Mouse (Mus musculus) kidney, adult 2 months (tissue): ENCODE measurements at regions not wholly inside any gene's neighbourhood (a gene's known extent, or its start where the extent isn't known, plus 50 kb on each side); places are given as distances from the start of the nearest gene placed in this dataset.

ENCODE experiments used
- CTCF ChIP-seq: fragments of 200-500 bp; conservative IDR thresholded peaks from 2 replicates; pipeline ENCODE4 v1.5.1; 2011; ENCODE audit warnings: low read depth, mild to moderate bottlenecking, control low read depth, low read length, moderate library complexity, mixed read lengths; ENCODE audit not compliant: insufficient read depth, insufficient read length
- POLR2A ChIP-seq: fragments of 200-500 bp; IDR thresholded peaks from one replicate; pipeline ENCODE4 v1.6.1; 2011; ENCODE audit warnings: low read depth, low read length, control low read depth

DNA sequence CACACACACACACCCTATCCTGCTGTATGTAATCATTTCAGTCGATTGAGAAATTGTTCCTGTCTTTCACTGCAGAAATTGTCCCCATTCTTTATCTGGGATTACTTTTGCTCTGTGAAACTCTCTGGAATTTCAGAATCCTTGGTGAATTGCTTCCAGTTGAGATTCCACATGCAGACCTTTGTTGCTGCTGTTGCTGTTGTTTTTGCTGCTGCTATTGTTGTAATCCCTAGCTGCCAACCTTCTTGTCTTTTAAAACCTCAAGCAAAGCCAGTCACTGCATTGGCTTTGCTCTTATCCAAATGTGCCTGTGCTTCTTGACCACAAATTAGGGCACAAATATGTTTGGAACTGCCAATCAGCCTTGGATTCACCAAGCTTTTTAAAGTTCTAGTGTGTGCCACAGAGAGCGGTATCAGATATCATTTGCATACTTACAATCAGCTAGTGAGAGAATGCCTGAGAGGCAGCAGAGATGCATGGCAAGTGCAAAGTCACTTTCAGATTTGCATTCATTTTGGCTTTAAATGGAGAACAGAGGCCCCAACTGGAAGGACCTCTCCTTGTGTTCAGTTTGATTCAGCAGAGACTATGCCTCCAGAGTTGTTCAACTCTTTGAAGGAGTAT is 1187.0 kb upstream of the Map3k7 start:
- TF ChIP-seq POLR2A (no peak), CTCF (no peak)
